Mouse (Mus musculus): ENCODE data around the gene Dnm3.

- no peak for TF ChIP-seq CTCF (conservative IDR thresholded peaks at IDR 0.05; ENCODE audit: low read length)
- no peak for TF ChIP-seq NANOG (IDR thresholded peaks at IDR 0.05; ENCODE audit: borderline replicate concordance, low read length)
Measured at GRCm38 (mm10) chr1:162043788-162044717, 433.8 kb downstream of the Dnm3 start.

All from E14TG2a.4 (cell line).